In genomic region chr14:90432874-90433543, GRCm38 (mm10) we compare ENCODE assay signal across 8 mouse cellular contexts.
DNase-seq lines count a peak whose midpoint lies in the region; ATAC-seq and TF ChIP-seq lines count a peak whose summit lies in the region.

No protein-coding gene starts in this region.

- ATAC-seq in intestine, embryonic 15.5 days = peak; percentile 61; the same call in 1 of the 2 replicates
- no peak for ATAC-seq in inflammation-experienced regulatory T-cells, adult 6 months

- H3K36me3 ChIP-seq in thymus, adult 2 months (ENCODE audit: control insufficient read depth, insufficient read depth, low read length) = no peaks in the 10 kb centered on the region
- H3K36me3 ChIP-seq in embryonic facial prominence, embryonic 10.5 days (replicated peaks) = no peaks in the 10 kb centered on the region
- no peaks in the 10 kb centered on the region for H3K36me3 ChIP-seq in intestine, embryonic 15.5 days
- H3K36me3 ChIP-seq in liver, adult 2 months (ENCODE audit: control insufficient read depth, insufficient read depth, low read length) = no peaks in the 10 kb centered on the region

- no peak overlapping the region for H3K4me2 ChIP-seq in intestine, embryonic 15.5 days (replicated peaks)

- TF ChIP-seq CTCF in thymus, adult 2 months (IDR thresholded peaks at IDR 0.05; ENCODE audit: borderline replicate concordance, control insufficient read depth, extremely low read depth, insufficient read depth, low read length, poor library complexity) = no peak
- peak; percentile 21 for TF ChIP-seq CTCF in liver, adult 2 months (IDR thresholded peaks at IDR 0.05; ENCODE audit: low read depth, low read length)

- H3K9ac ChIP-seq in intestine, embryonic 15.5 days = no peak overlapping the region
- H3K9ac ChIP-seq in liver, adult 2 months (ENCODE audit: low read depth, low read length) = no peak overlapping the region

- no peak for TF ChIP-seq POLR2A in thymus, adult 2 months (IDR thresholded peaks at IDR 0.05; ENCODE audit: control insufficient read depth, extremely low read depth, insufficient read depth, low read length, poor library complexity)
- no peak for TF ChIP-seq POLR2A in liver, adult 2 months (IDR thresholded peaks at IDR 0.05; ENCODE audit: extremely low read depth, insufficient read depth, low read length)

- no peaks in the 10 kb centered on the region for H3K4me1 ChIP-seq in thymus, adult 2 months (replicated peaks; ENCODE audit: control insufficient read depth, insufficient read depth, low read length)
- H3K4me1 ChIP-seq in embryonic facial prominence, embryonic 10.5 days = no peaks in the 10 kb centered on the region
- H3K4me1 ChIP-seq in intestine, embryonic 15.5 days (replicated peaks) = no peaks in the 10 kb centered on the region
- H3K4me1 ChIP-seq in liver, adult 2 months (ENCODE audit: control insufficient read depth, insufficient read depth, low read length) = no peaks in the 10 kb centered on the region

- no peaks in the 10 kb centered on the region for H3K27me3 ChIP-seq in thymus, adult 2 months (ENCODE audit: control insufficient read depth, insufficient read depth, low read length)
- no peaks in the 10 kb centered on the region for H3K27me3 ChIP-seq in embryonic facial prominence, embryonic 10.5 days (replicated peaks; ENCODE audit: low read depth, poor library complexity, severe bottlenecking)
- H3K27me3 ChIP-seq in intestine, embryonic 15.5 days (replicated peaks) = no peaks in the 10 kb centered on the region
- H3K27me3 ChIP-seq in liver, adult 2 months (ENCODE audit: control insufficient read depth, insufficient read depth, low read length) = no peaks in the 10 kb centered on the region

- peak; percentile 7 for DNase-seq in thymus, postnatal 14 days
- DNase-seq in thymus, adult 2 months = no peak
- DNase-seq in adrenal gland, postnatal 14 days = peak; percentile 72
- peak; percentile 66 for DNase-seq in embryonic facial prominence, embryonic 10.5 days (ENCODE audit: low spot score)
- DNase-seq in liver, adult 2 months (ENCODE audit: extremely low read depth, low read depth, low spot score) = peak; percentile 31
- peak; percentile 30 to 62 for DNase-seq in right cerebral cortex, postnatal 10 days (ENCODE audit: low spot score in 2 of 2)

- H3K4me3 ChIP-seq in thymus, adult 2 months (ENCODE audit: control insufficient read depth, insufficient read depth, low read length) = no peak overlapping the region
- H3K4me3 ChIP-seq in embryonic facial prominence, embryonic 10.5 days = no peak overlapping the region
- no peak overlapping the region for H3K4me3 ChIP-seq in intestine, embryonic 15.5 days (replicated peaks)
- no peak overlapping the region for H3K4me3 ChIP-seq in liver, adult 2 months (ENCODE audit: insufficient read depth, low read depth, low read length)

- H3K9me3 ChIP-seq in embryonic facial prominence, embryonic 10.5 days = no peaks in the 10 kb centered on the region
- H3K9me3 ChIP-seq in intestine, embryonic 15.5 days = no peaks in the 10 kb centered on the region

- 52% methylated on average over 7 of the region's 7 CpGs for WGBS in thymus, adult 2 months
- 51% methylated on average over 7 of the region's 7 CpGs for WGBS in embryonic facial prominence, embryonic 10.5 days
- 46% methylated on average over 7 of the region's 7 CpGs for WGBS in intestine, embryonic 15.5 days
- WGBS in liver, adult 2 months = 49% methylated on average over 7 of the region's 7 CpGs

- H3K79me2 ChIP-seq in liver, adult 2 months (ENCODE audit: control insufficient read depth, insufficient read depth, low read length) = no peaks in the 10 kb centered on the region

- no peak overlapping the region for H3K27ac ChIP-seq in thymus, adult 2 months (ENCODE audit: control insufficient read depth, insufficient read depth, low read length)
- no peak overlapping the region for H3K27ac ChIP-seq in embryonic facial prominence, embryonic 10.5 days (replicated peaks)
- H3K27ac ChIP-seq in intestine, embryonic 15.5 days = no peak overlapping the region
- H3K27ac ChIP-seq in liver, adult 2 months (replicated peaks; ENCODE audit: insufficient read depth, low read depth, low read length) = no peak overlapping the region
